Mouse (Mus musculus): ENCODE measurements around the gene Klf16. TPM values are rescaled to one million over a fixed set of nuclear protein-coding genes. Genes with fewer than 3 reads are reported as not detected.

The Klf16 gene
- polyA plus RNA-seq, 1 experiment from 2014 or later = 10.3 TPM

- H3K36me3 ChIP-seq = no peaks in the 10 kb centered on the region
- H3K9ac ChIP-seq = no peak overlapping the region
- H3K27ac ChIP-seq = no peak overlapping the region
- no peaks in the 10 kb centered on the region for H3K9me3 ChIP-seq
- peaks cover 15% of the 10 kb centered on the region for H3K4me1 ChIP-seq
- peaks cover 24% of the 10 kb centered on the region for H3K27me3 ChIP-seq (replicated peaks)
- ATAC-seq (ENCODE audit: insufficient read depth, low FRiP score, low read depth) = no peak
- WGBS = 9% methylated on average over 14 of the region's 14 CpGs
- H3K4me2 ChIP-seq = peak overlapping the region; percentile 36
- 0 out of 2 replicates have a peak overlapping the region, but pooled peaks have one; percentile 4 for H3K4me3 ChIP-seq (replicated peaks)
Observed at GRCm38 (mm10) chr10:80535071-80535470, 42.0 kb downstream of the Klf16 start.

GRCm38 (mm10) chr10:80533704-80534103 is 43.4 kb downstream of the Klf16 start:
- Histone ChIP-seq H3K4me2 (no peak overlapping the region), H3K4me3 (replicated peaks) (no peak overlapping the region), H3K9ac (no peak overlapping the region), H3K9me3 (no peaks in the 10 kb centered on the region), H3K27me3 (replicated peaks) (peaks cover 19% of the 10 kb centered on the region), H3K4me1 (peaks cover 10% of the 10 kb centered on the region), H3K27ac (no peak overlapping the region), H3K36me3 (no peaks in the 10 kb centered on the region)
- WGBS = 9% methylated on average over 7 of the region's 7 CpGs
- peak; percentile 72; the same call in 1 of the 2 replicates for ATAC-seq (ENCODE audit: insufficient read depth, low FRiP score, low read depth)

GRCm38 (mm10) chr10:80532783-80533182 is 44.3 kb downstream of the Klf16 start:
- H3K9ac ChIP-seq = no peak overlapping the region
- no peak overlapping the region for H3K4me3 ChIP-seq (replicated peaks)
- H3K27ac ChIP-seq = no peak overlapping the region
- ATAC-seq (ENCODE audit: insufficient read depth, low FRiP score, low read depth) = no peak
- H3K9me3 ChIP-seq = no peaks in the 10 kb centered on the region
- H3K27me3 ChIP-seq (replicated peaks) = peaks cover 19% of the 10 kb centered on the region
- H3K4me1 ChIP-seq = peaks cover 8% of the 10 kb centered on the region
- no peaks in the 10 kb centered on the region for H3K36me3 ChIP-seq
- H3K4me2 ChIP-seq = no peak overlapping the region
- 87% methylated on average over 11 of the region's 11 CpGs for WGBS

- WGBS = 20% methylated on average over 9 of the region's 9 CpGs
- no peak overlapping the region; the same call in 1 of the 2 replicates for H3K4me3 ChIP-seq (replicated peaks)
Observed at GRCm38 (mm10) chr10:80526172-80526571, 50.9 kb downstream of the Klf16 start.

GRCm38 (mm10) chr10:80523299-80523698 is 53.8 kb downstream of the Klf16 start:
- no peaks in the 10 kb centered on the region for H3K36me3 ChIP-seq
- no peak overlapping the region for H3K4me3 ChIP-seq (replicated peaks)
- H3K27ac ChIP-seq = no peak overlapping the region
- no peak for ATAC-seq (ENCODE audit: insufficient read depth, low FRiP score, low read depth)
- no peaks in the 10 kb centered on the region for H3K27me3 ChIP-seq (replicated peaks)
- 95% methylated on average over 7 of the region's 7 CpGs for WGBS
- no peaks in the 10 kb centered on the region for H3K9me3 ChIP-seq
- no peak overlapping the region for H3K4me2 ChIP-seq
- no peak overlapping the region for H3K9ac ChIP-seq
- H3K4me1 ChIP-seq = no peaks in the 10 kb centered on the region

More at GRCm38 (mm10) chr10:80526172-80526571, 50.9 kb downstream of the Klf16 start:
- H3K4me2 ChIP-seq = no peak overlapping the region
- no peaks in the 10 kb centered on the region for H3K4me1 ChIP-seq
- H3K9me3 ChIP-seq = no peaks in the 10 kb centered on the region
- no peaks in the 10 kb centered on the region; the same call in 1 of the 2 replicates for H3K27me3 ChIP-seq (replicated peaks)
- H3K36me3 ChIP-seq = no peaks in the 10 kb centered on the region
- ATAC-seq (ENCODE audit: insufficient read depth, low FRiP score, low read depth) = peak; percentile 71
- H3K9ac ChIP-seq = no peak overlapping the region
- no peak overlapping the region for H3K27ac ChIP-seq

- Histone ChIP-seq H3K27me3 (replicated peaks) (peaks cover 13% of the 10 kb centered on the region), H3K36me3 (no peaks in the 10 kb centered on the region), H3K4me1 (no peaks in the 10 kb centered on the region), H3K9ac (no peak overlapping the region), H3K4me2 (no peak overlapping the region), H3K4me3 (replicated peaks) (no peak overlapping the region), H3K27ac (no peak overlapping the region), H3K9me3 (no peaks in the 10 kb centered on the region)
- WGBS = 69% methylated on average over 2 of the region's 2 CpGs
- ATAC-seq (ENCODE audit: insufficient read depth, low FRiP score, low read depth) = no peak
Observed at GRCm38 (mm10) chr10:80519287-80519686, 57.8 kb downstream of the Klf16 start.

Small RNA genes within 50 kb of the gene (microRNA-seq; reads per million reads assigned to microRNA genes)
- 0.77 reads per million for gene Mir6912

Other genes starting within 250 kb of the Klf16 start
- 4.8 and 5.4 TPM in 2 replicates for gene Pcsk4, start 247.8 kb downstream of the Klf16 start, polyA plus RNA-seq (2015; fragmentation: Nextera tagmentation; extraction: Ambion mirVana)
- 44.5 and 51.2 TPM in 2 replicates for gene Reep6, start 247.4 kb downstream of the Klf16 start, polyA plus RNA-seq (2015; fragmentation: Nextera tagmentation; extraction: Ambion mirVana)
- gene Adamtsl5, start 228.9 kb downstream of the Klf16 start, polyA plus RNA-seq (2015; fragmentation: Nextera tagmentation; extraction: Ambion mirVana) = 13.7 and 17.0 TPM in 2 replicates
- 0.30 and 0.67 TPM in 2 replicates for gene Plk5, start 220.9 kb downstream of the Klf16 start, polyA plus RNA-seq (2015; fragmentation: Nextera tagmentation; extraction: Ambion mirVana)
- 7.8 and 8.7 TPM in 2 replicates for gene Mex3d, start 189.7 kb downstream of the Klf16 start, polyA plus RNA-seq (2015; fragmentation: Nextera tagmentation; extraction: Ambion mirVana)
- 204 and 216 TPM in 2 replicates for gene Mbd3, start 177.8 kb downstream of the Klf16 start, polyA plus RNA-seq (2015; fragmentation: Nextera tagmentation; extraction: Ambion mirVana)
- gene Uqcr11, start 170.5 kb downstream of the Klf16 start, polyA plus RNA-seq (2015; fragmentation: Nextera tagmentation; extraction: Ambion mirVana) = 724 and 753 TPM in 2 replicates
- 88.9 and 100 TPM in 2 replicates for gene Tcf3, start 143.7 kb downstream of the Klf16 start, polyA plus RNA-seq (2015; fragmentation: Nextera tagmentation; extraction: Ambion mirVana)
- 0.18 and 0.21 TPM in 2 replicates for gene Onecut3, start 82.5 kb downstream of the Klf16 start, polyA plus RNA-seq (2015; fragmentation: Nextera tagmentation; extraction: Ambion mirVana)
- 0.19 and 0.32 TPM in 2 replicates for gene Atp8b3, start 38.2 kb downstream of the Klf16 start, polyA plus RNA-seq (2015; fragmentation: Nextera tagmentation; extraction: Ambion mirVana)
- gene Rexo1, start 15.8 kb downstream of the Klf16 start, polyA plus RNA-seq (2015; fragmentation: Nextera tagmentation; extraction: Ambion mirVana) = 23.2 and 23.3 TPM in 2 replicates
- gene Abhd17a, start 13.0 kb upstream of the Klf16 start, polyA plus RNA-seq (2015; fragmentation: Nextera tagmentation; extraction: Ambion mirVana) = 102 and 103 TPM in 2 replicates
- 86.1 and 93.0 TPM in 2 replicates for gene Scamp4, start 25.6 kb upstream of the Klf16 start, polyA plus RNA-seq (2015; fragmentation: Nextera tagmentation; extraction: Ambion mirVana)
- gene Adat3, start 25.6 kb upstream of the Klf16 start, polyA plus RNA-seq (2015; fragmentation: Nextera tagmentation; extraction: Ambion mirVana) = 6.1 and 6.4 TPM in 2 replicates
- 3.9 TPM in 2 replicates for gene Gm49322, start 28.7 kb upstream of the Klf16 start, polyA plus RNA-seq (2015; fragmentation: Nextera tagmentation; extraction: Ambion mirVana)
- gene Csnk1g2, start 45.5 kb upstream of the Klf16 start, polyA plus RNA-seq (2015; fragmentation: Nextera tagmentation; extraction: Ambion mirVana) = 134 and 148 TPM in 2 replicates
- 70.1 and 72.2 TPM in 2 replicates for gene Btbd2, start 79.8 kb upstream of the Klf16 start, polyA plus RNA-seq (2015; fragmentation: Nextera tagmentation; extraction: Ambion mirVana)
- gene Mknk2, start 100.8 kb upstream of the Klf16 start, polyA plus RNA-seq (2015; fragmentation: Nextera tagmentation; extraction: Ambion mirVana) = 83.9 and 86.3 TPM in 2 replicates
- 46.2 and 47.5 TPM in 2 replicates for gene Mob3a, start 124.7 kb upstream of the Klf16 start, polyA plus RNA-seq (2015; fragmentation: Nextera tagmentation; extraction: Ambion mirVana)
- gene Izumo4, start 124.9 kb upstream of the Klf16 start, polyA plus RNA-seq (2015; fragmentation: Nextera tagmentation; extraction: Ambion mirVana) = 27.1 and 32.0 TPM in 2 replicates
- 76.1 and 82.3 TPM in 2 replicates for gene Ap3d1, start 164.9 kb upstream of the Klf16 start, polyA plus RNA-seq (2015; fragmentation: Nextera tagmentation; extraction: Ambion mirVana)
- 17.3 and 17.4 TPM in 2 replicates for gene Dot1l, start 177.9 kb upstream of the Klf16 start, polyA plus RNA-seq (2015; fragmentation: Nextera tagmentation; extraction: Ambion mirVana)
- gene Sf3a2, start 220.9 kb upstream of the Klf16 start, polyA plus RNA-seq (2015; fragmentation: Nextera tagmentation; extraction: Ambion mirVana) = 52.6 and 62.0 TPM in 2 replicates
- 117 and 118 TPM in 2 replicates for gene Plekhj1, start 221.3 kb upstream of the Klf16 start, polyA plus RNA-seq (2015; fragmentation: Nextera tagmentation; extraction: Ambion mirVana)
- not detected in 2 replicates for gene Amh, start 227.9 kb upstream of the Klf16 start, polyA plus RNA-seq (2015; fragmentation: Nextera tagmentation; extraction: Ambion mirVana)
- 1.0 and 1.4 TPM in 2 replicates for gene Jsrp1, start 236.2 kb upstream of the Klf16 start, polyA plus RNA-seq (2015; fragmentation: Nextera tagmentation; extraction: Ambion mirVana)
- 1,556 and 1,602 TPM in 2 replicates for gene Oaz1, start 249.3 kb upstream of the Klf16 start, polyA plus RNA-seq (2015; fragmentation: Nextera tagmentation; extraction: Ambion mirVana)